Mouse (Mus musculus) megakaryocyte, embryonic 14.5 days (primary cell): Measurements from ENCODE around the gene Aars2. TPM values are rescaled to one million over a fixed set of nuclear protein-coding genes. Genes with fewer than 3 reads are reported as not detected.

ENCODE experiments used
- H3K27me3 ChIP-seq: replicated peaks from 2 replicates; pipeline ENCODE3; 2012; ENCODE audit warnings: inconsistent platforms
- H3K36me3 ChIP-seq: replicated peaks from 2 replicates; pipeline ENCODE3; 2012; ENCODE audit warnings: low read length, inconsistent platforms, mixed read lengths
- H3K4me1 ChIP-seq: 2 replicates; pipeline ENCODE4 v1.6.1; 2012; ENCODE audit warnings: inconsistent platforms
- H3K4me3 ChIP-seq: replicated peaks from 2 replicates; pipeline ENCODE3; 2012; ENCODE audit warnings: moderate library complexity, mild to moderate bottlenecking, inconsistent platforms
- H3K9me3 ChIP-seq: 2 replicates; pipeline ENCODE4 v1.6.1; 2012; ENCODE audit warnings: inconsistent platforms
- FLI1 ChIP-seq: IDR thresholded peaks from 2 replicates; pipeline ENCODE4 v1.6.1; 2012; ENCODE audit warnings: low read length, inconsistent platforms, mixed read lengths
- GATA1 ChIP-seq: IDR thresholded peaks from 3 replicates; pipeline ENCODE4 v1.6.1; 2012; ENCODE audit warnings: mixed read lengths, low read length, inconsistent platforms, borderline replicate concordance
- polyA plus RNA-seq: library from polyadenylated mRNA; stranded (reverse); fragments of >175 nt; gene quantifications from 2 replicates; pipeline ENCODE4 v1.2.3, GENCODE M21; 2012; ENCODE audit warnings: low replicate concordance; ENCODE audit not compliant: insufficient read depth

Gene Aars2
- polyA plus RNA-seq = 12.6 and 19.9 TPM in 2 replicates

DNA sequence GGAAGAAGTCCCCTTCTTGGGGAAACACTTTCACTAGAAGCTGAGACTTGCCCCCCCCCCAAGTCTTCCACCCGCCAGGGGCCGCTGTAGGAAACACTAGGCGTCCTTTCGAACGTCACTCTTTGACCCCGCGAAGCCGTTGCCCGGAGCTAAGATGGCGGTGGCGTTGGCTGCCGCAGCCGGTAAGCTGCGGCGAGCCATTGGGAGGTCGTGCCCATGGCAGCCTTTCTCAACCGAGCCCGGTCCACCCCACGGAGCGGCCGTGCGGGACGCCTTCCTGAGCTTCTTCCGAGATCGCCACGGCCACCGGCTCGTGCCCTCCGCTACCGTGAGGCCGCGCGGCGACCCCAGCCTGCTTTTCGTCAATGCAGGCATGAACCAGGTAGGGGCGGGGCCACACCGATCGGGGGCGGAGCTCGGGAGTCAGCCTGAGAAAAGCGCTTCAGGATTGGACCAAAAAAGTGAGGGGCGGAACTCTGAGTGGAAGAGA is at the start of gene Aars2:
TSS of gene Aars2 (plus strand) at position 142 of the 490 bp plus-strand sequence.
- no peak for TF ChIP-seq GATA1

DNA sequence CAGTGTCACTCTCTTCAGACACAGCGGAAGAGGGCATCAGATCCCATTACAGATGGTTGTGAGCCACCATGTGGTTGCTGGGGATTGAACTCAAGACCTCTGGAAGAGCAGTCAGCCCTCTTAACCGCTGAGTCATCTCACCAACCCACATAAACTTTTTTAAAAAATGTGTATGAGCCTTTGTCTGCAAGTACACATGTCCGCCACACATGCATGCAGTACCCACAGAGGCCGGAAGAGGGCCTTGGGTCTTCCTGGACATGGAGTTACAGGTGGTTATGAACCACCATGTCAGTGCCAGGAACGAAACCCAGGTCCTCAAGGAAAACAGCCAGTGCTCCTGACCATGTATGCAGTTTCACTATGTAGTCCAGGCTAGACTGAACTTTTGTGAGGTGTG is 49.2 kb upstream of the Aars2 start:
- Histone ChIP-seq H3K4me3 (no peak overlapping the region), H3K9me3 (no peaks in the 10 kb centered on the region), H3K27me3 (no peaks in the 10 kb centered on the region), H3K36me3 (peaks cover 14% of the 10 kb centered on the region), H3K4me1 (peaks cover 52% of the 10 kb centered on the region)
- TF ChIP-seq FLI1 = no peak
- TF ChIP-seq GATA1 = no peak

More for the DNA sequence above, at the start of gene Aars2:
- Histone ChIP-seq H3K36me3 (peaks cover 37% of the 10 kb centered on the region), H3K4me3 (peak within 1 kb of the TSS; percentile 98), H3K9me3 (no peaks in the 10 kb centered on the region), H3K27me3 (peaks cover 10% of the 10 kb centered on the region), H3K4me1 (peaks cover 55% of the 10 kb centered on the region)

DNA sequence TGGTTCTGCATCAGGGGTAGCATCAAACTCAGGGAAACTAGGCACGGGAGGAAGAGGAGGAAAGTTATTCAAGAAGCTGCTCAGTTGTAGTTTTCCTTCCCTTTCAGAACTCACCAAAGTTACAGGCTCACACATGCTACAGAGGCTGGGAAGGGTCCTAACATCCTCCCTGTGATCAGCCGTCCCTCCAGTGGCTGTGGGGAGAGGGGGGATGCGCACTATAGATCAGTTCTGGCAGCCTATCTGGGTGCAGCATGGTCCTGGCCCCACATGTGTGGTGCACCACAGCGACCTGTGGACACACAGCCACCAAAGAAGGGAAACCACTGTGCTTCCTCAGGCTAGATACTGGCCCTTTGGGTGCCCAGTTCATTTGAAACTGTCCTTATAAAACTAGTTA is 48.1 kb upstream of the Aars2 start:
- Histone ChIP-seq H3K4me1 (peaks cover 52% of the 10 kb centered on the region), H3K36me3 (peaks cover 17% of the 10 kb centered on the region), H3K27me3 (no peaks in the 10 kb centered on the region), H3K4me3 (peak overlapping the region; percentile 86), H3K9me3 (no peaks in the 10 kb centered on the region)
- TF ChIP-seq GATA1 = no peak
- no peak for TF ChIP-seq FLI1

DNA sequence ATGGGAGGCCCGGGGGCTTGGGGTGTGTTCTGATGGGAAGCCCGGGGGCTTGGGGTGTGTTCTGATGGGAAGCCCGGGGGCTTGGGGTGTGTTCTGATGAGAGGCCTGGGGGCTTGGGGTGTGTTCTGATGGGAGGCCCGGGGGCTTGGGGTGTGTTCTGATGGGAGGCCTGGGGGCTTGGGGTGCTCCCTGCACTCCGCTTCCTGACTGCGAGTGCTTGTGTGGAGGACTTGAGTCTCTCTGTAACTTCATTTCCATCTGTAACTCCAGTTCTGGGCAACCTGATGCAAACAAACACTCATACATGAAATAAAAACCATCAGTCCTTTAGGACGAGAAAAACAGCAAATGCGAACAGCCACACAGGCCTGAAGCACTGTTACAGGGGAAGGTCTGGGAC is 47.6 kb upstream of the Aars2 start:
- Histone ChIP-seq H3K4me1 (peaks cover 52% of the 10 kb centered on the region), H3K4me3 (peak overlapping the region; percentile 84), H3K27me3 (no peaks in the 10 kb centered on the region), H3K9me3 (no peaks in the 10 kb centered on the region), H3K36me3 (peaks cover 17% of the 10 kb centered on the region)
- TF ChIP-seq FLI1 (no peak), GATA1 (no peak)

DNA sequence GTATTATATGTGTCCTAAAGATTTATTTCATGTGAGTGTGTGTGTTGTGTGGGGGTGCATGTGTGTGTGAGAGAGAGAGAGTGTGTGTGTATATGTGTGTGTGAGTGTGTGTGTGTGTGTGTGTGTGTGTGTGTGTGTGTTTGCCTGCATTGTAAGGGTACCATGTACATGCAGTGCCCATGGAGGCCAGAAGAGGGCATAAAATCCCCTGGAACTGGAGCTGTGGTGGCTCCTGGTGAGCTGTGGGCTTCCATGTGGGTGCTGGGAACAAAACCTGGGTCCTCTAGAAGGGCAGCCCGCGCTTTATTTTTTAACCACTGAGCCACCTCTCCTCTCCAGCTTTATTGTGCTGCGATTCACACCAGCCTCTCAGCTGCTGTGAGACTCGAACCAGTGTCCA is 44.1 kb upstream of the Aars2 start:
- H3K4me3 ChIP-seq = no peak overlapping the region
- no peak for TF ChIP-seq GATA1
- TF ChIP-seq FLI1 = no peak
- H3K27me3 ChIP-seq = no peaks in the 10 kb centered on the region
- peaks cover 29% of the 10 kb centered on the region for H3K36me3 ChIP-seq
- H3K9me3 ChIP-seq = peaks cover 6% of the 10 kb centered on the region; the same call in 1 of the 2 replicates
- peaks cover 36% of the 10 kb centered on the region for H3K4me1 ChIP-seq

DNA sequence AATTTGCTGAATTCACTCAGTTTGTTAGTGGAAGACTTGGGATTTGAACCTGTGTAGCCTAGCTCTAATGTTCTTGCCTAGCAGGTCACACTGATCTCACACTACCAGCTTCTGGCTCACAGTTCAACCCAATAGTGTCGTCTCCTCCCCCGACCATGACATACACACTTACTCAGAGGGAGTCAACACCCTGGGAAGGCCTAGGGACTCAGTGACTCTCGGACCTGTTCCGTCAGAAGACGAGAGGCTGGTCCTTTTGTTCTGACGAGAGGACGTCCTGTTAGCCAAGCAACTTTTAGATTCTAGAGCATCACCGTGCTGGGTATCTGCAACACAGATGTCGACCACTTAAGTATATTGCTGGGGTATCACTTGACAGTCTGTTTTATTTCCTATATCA is 42.4 kb upstream of the Aars2 start:
- H3K9me3 ChIP-seq = peaks cover 14% of the 10 kb centered on the region
- no peak for TF ChIP-seq FLI1
- TF ChIP-seq GATA1 = no peak
- H3K27me3 ChIP-seq = no peaks in the 10 kb centered on the region

DNA sequence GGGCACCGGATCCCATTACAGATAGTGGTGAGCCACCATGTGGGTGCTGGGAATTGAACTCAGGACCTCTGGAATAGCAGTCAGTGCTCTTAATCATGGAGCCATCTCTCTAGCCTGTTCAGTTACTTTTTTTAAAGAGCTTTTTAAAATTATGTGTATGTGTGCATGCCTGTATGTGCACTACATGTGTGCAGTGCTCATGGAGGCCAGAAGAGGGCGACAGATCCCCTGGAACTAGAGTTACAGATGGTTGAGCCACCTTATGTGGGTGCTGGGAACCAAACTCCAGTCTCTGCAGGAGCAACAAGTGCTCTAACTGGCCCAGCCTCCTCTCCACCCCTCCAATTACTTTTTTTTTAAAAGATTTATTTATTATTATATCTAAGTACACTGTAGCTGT is 39.9 kb upstream of the Aars2 start:
- no peak for TF ChIP-seq FLI1
- no peak for TF ChIP-seq GATA1
- Histone ChIP-seq H3K9me3 (peaks cover 14% of the 10 kb centered on the region), H3K36me3 (peaks cover 21% of the 10 kb centered on the region), H3K27me3 (peaks cover 2% of the 10 kb centered on the region), H3K4me1 (peaks cover 15% of the 10 kb centered on the region), H3K4me3 (no peak overlapping the region)

More for the DNA sequence above, 42.4 kb upstream of the Aars2 start:
- Histone ChIP-seq H3K36me3 (peaks cover 33% of the 10 kb centered on the region), H3K4me3 (no peak overlapping the region), H3K4me1 (peaks cover 18% of the 10 kb centered on the region)

DNA sequence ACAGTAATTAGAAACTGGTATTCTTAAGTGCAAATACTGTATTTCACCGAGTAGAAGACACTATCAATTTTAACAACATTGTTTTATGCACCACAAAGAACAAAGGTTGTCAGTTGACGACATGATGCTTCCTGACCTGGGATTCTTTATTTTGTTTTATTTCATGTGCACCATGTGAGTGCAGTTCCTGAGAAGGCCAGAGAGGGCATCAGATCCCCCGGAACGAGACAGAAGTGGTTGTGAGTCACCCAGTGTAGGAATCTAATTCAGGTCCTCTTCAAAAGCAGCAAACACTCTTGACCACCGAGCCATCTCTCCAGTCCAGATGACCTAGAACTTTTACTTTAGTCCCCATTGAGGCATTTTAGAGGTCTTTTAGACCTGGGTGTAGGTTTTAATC is 38.3 kb upstream of the Aars2 start:
- H3K4me3 ChIP-seq = no peak overlapping the region
- TF ChIP-seq FLI1 (no peak), GATA1 (no peak)
- peaks cover 16% of the 10 kb centered on the region for H3K36me3 ChIP-seq
- H3K9me3 ChIP-seq = peaks cover 14% of the 10 kb centered on the region
- peaks cover 21% of the 10 kb centered on the region for H3K4me1 ChIP-seq
- H3K27me3 ChIP-seq = peaks cover 5% of the 10 kb centered on the region

DNA sequence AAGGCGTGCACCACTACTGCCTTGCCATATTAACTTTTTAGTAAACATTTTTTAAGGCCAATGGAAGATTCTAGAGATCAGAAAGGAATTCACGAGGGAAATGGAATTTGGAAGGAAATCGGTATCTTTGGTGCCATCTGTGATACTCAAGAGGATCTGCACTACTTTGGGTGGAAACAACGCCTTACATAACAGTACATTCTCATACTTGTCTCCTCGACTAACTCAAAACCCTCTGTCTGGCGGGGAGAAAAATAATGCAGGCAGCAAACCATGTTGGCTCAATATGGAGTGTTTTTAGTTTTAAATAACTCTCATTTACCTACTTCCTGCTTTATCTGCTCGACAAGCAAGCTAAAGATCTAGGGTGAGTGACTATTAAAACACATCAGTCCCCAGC is 35.9 kb upstream of the Aars2 start:
- no peak overlapping the region for H3K4me3 ChIP-seq
- H3K27me3 ChIP-seq = peaks cover 23% of the 10 kb centered on the region
- H3K36me3 ChIP-seq = peaks cover 6% of the 10 kb centered on the region
- TF ChIP-seq FLI1 (no peak), GATA1 (no peak)
- H3K4me1 ChIP-seq = peaks cover 34% of the 10 kb centered on the region
- H3K9me3 ChIP-seq = peaks cover 14% of the 10 kb centered on the region

DNA sequence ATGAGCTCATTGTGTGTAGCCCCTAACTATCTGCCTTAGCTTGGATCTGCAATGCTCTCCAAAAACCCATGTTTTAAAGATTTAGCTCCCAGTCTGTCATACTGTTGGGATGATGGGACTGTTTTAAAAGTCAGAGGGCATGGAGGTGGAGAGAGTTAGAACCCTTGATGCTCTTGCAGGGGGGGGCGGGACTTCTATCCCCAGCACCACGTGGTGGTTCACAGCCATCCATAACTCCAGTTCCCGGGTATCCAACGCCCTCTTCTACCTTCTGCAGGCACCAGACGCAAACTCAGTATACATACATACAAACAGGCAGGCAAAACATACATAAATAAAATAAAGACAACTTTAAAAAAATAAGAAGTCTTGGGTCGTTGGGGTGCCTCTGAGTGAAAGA is 33.0 kb upstream of the Aars2 start:
- Histone ChIP-seq H3K36me3 (no peaks in the 10 kb centered on the region), H3K4me3 (no peak overlapping the region), H3K4me1 (peaks cover 50% of the 10 kb centered on the region), H3K9me3 (no peaks in the 10 kb centered on the region), H3K27me3 (peaks cover 48% of the 10 kb centered on the region)
- TF ChIP-seq FLI1 = no peak

DNA sequence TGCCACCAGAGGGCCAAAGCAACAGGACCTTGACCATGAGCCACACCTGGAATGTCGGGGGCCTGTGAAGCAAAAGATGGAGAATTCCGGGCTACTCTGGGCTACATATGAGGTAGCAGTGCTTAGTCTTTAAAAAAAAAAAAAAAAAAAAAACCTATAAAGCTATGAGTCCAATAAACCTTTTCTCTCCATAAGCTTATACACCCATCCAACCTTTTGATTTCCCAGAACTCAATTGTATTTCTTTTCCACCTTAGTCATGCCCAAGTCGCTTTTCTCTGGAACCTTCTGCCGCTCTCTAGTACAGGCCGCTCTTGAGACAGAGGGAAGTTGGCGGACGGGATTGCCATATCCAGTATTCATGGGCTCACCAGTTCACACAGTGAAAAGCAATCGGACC is 32.5 kb upstream of the Aars2 start:
- no peaks in the 10 kb centered on the region for H3K36me3 ChIP-seq
- peaks cover 50% of the 10 kb centered on the region for H3K4me1 ChIP-seq
- H3K27me3 ChIP-seq = peaks cover 50% of the 10 kb centered on the region
- H3K9me3 ChIP-seq = no peaks in the 10 kb centered on the region
- H3K4me3 ChIP-seq = peak overlapping the region; percentile 92
- no peak for TF ChIP-seq GATA1
- TF ChIP-seq FLI1 = no peak
